Mouse (Mus musculus) olfactory bulb, adult 2 months (tissue): ENCODE results near the gene Gm28372.

ENCODE experiments used
- CTCF ChIP-seq: fragments of 200-500 bp; IDR thresholded peaks from 2 replicates; pipeline ENCODE4 v1.5.1; 2012; ENCODE audit warnings: low read depth, mild to moderate bottlenecking, low read length, moderate library complexity; ENCODE audit not compliant: insufficient read depth
- POLR2A ChIP-seq: fragments of 200-500 bp; IDR thresholded peaks from 2 replicates; pipeline ENCODE4 v1.6.1; 2012; ENCODE audit warnings: mild to moderate bottlenecking, low read depth, low read length, moderate library complexity; ENCODE audit not compliant: insufficient read depth

DNA sequence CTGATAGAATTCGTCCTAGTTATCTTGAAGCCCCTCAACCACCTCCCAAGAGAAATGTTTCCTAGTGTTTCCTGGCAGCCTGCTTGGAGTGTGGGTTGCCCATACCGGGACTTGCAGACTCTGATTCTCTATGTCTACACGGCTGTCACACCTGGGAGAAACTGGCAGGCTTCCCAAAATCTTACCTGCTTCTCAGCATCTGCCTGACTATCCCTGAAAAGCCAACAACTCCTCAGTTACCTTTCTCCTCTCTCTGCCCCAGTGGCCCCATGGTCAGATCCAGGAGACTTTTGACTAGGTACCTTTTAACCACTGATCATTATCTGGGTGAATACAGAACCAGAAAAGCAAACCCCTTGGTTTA, 46.7 kb downstream of the Gm28372 start:
- TF ChIP-seq CTCF (no peak), POLR2A (no peak)
